Mouse (Mus musculus) frontal cortex, postnatal 14 days (tissue): ENCODE measurements around the gene Sync.

ENCODE experiments used
- DNase-seq, 2 experiments: peaks; one replicate each; pipeline ENCODE4 v3.0.0; 2022; ENCODE audit warnings: low spot score in 2 of 2

The Sync gene

DNA sequence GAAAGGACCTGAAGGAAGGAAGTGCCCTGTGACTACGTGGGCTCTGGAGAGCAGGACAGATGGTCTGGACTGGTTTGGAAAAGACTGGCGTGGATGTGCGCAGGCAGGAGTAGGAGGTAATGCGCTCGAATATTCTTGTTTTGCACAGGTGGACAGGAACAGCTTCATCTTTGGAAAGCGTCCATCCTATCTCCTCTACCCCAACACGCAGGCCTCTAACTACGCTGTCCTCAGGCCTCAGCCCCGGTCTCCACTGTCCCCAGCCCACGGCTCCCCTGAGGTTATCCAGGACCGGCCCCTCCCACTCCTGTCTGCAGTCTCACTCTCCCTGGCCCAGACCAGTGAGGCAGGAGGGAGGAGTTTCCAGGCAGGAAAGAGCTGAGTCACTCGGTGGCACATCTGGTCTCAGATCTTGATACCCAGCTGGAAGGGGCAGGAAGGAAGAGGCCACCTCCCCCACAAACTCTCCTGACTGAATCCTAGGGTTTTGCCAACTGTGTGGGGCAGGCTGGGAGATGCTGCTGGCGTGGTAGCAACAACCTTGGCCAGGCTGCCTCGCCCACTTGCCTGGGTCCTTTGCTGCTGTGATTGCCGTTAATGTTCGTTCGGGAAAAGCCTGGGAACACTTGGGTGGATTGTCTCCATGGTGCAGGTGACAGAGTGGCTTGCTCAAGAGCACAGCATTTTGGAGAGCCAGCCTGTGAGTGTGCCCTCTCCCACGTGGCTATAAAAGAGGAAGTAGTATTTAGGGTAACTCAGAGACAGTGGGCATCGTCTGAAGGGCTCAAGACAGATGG, 24.0 kb upstream of the Sync start:
- no peak for DNase-seq

DNA sequence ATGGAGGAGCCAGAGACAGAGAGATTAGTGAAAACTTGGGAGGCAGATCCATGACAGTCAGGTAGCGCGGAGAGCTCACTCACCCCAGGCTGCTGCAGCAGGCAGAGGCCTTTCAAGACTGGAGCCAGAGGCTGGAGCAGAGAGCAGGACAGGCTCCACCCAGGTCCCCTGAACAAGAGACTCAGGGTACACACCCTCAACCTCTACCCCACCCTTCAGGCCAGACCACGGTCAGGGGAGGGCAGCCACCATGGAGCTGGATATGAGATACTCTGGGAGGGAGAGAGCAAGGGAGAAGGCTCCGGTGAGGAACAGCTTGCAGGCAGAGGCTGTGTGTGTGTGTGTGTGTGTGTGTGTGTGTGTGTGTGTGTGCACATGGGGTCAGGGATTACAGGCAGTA, 21.2 kb upstream of the Sync start:
- no peak for DNase-seq

DNA sequence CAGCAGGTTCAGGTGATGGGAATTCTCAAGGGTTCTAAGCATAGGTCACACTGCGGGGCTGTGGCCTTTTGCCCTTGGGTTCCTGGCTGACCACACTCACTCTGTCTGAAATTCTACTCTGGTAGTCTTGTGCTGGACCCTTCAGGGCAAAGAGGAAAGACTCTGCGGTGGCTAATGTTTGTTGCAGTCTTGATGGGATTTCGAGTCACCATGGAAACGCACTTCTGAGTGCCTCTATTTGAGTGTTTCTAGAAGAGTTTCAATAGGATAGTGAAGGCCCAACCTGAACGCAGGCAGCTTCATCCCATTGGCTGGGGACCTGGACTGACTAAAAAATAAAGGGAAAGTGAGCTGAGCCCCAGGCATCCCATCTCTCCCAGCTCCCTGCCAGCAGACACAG, 20.6 kb upstream of the Sync start:
- no peak for DNase-seq

DNA sequence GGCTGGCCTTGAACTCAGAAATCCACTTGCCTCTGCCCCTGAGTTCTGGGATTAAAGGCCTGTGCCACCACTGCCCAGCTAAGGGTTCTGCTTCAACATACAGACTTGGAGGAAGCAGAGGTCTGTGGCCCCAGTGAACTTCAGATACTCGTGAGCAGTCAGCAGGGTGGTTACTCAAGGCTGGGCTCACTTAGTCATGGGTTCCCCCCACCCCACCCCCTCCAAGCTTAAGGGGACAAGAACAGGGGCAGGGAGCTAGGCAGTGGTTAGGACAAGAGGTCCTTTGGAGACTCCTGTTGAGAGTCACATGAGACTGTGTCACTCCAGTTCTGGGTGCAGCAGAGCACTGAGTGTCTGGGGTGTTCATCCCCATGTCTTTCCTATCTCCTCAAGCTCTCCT, 18.7 kb upstream of the Sync start:
- DNase-seq, result no peak

DNA sequence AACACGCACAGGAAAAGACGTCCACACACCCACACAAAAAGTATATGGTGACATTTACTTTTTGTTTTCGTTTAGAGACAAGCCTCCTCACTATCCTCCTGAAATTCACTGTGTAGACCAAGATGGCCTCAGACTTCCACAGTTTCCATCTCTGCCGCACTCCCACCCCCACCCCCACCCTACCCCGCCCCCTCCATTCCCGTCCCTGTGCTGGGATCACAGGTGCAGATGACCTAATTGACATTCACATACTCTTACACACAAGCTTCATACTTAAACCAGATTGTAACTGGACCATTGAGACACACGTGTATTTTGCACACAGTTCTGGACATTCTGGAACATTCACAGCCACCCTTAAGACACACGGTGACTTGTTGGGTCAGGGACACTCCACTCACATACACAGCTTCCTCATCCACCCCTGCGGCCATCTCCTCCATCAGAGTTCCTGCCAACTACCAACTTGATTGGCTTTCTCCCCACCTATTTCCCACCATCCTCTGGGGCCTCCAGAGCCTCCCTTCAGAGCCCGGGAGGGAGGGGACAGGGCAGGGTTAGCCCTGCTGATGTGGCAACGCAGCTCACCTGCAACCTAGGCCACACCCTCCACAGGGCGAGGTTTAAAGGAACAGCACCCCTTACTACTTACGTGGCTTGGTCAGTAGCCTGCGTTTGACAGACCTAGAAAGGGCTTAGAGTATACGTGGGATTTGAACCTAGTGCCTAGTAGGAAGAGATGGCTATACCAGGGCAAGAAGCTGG, 15.2 kb upstream of the Sync start:
- DNase-seq, result no peak

DNA sequence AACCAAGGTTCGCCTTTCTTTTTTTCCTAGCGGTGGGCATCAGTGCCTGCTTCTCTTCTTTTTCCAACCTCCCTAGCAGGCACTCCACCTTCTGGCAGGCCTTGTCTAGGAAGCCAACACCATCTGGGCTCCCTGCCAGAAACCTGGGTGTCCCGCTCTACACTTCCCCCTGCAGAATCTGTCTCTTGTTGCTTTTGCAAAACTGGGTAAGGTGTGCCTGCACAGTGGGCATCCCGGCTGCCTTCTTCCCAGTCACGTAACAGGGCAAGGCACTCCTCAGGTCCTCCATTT, 14.7 kb upstream of the Sync start:
- DNase-seq, result no peak

DNA sequence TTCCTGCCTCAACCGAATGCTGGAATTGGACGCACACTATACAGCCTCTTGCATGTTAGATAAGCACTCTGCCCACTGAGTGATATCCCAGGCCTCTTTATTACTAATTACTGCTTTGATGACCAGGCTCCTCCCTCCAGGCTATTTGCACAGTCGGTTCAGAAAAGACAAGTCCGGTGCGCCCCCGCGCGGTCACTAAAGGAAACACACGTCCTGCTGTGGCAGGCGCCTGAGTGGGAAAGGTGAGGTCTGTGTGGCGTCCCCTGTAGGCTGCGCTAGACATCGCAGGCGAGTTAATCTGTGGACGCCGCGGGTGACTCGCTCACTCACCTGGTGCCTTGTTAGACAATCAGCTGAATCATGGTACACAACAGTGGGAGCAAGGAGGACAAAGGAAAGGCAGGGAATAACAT, 11.0 kb upstream of the Sync start:
- peak; percentile 85 to 92 for DNase-seq

DNA sequence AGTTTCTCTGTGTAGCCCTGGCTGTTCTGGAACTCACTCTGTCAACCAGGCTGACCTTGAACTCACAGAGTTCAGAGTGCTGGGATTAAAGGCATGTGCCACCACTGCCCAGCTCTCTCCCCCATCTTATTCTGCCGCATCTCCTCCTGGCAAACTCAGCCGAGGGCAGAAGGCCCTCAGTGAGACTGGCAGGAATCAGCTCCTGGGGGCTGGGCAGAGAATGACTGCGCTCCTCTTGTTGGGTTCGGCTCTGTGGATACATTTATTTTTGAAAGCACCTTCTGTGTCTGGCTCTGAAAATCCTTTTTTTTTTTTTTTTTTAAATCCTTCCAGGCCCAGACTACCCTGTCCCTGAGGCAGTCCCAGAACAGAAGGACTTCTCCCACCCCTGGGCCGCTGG, 4.6 kb upstream of the Sync start:
- DNase-seq, result no peak

DNA sequence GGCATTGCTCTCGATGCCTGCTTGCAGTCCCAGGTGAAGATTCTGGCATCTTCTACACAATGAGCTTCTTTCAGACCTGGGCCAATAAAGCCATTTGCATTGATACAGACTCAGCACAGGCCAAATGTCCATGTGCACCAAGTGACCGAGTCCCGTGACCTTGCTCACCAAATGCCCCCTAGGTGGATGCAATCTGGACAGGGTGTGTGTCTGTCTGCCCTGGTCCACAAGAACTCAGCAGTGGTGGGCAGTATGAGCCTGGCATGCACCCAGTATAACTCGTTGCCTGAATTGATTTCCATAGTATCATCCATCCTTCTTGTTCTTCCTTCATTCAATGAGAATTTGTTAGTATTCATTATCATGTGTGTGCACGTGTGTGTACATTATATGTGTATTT, 4.2 kb upstream of the Sync start:
- no peak for DNase-seq

DNA sequence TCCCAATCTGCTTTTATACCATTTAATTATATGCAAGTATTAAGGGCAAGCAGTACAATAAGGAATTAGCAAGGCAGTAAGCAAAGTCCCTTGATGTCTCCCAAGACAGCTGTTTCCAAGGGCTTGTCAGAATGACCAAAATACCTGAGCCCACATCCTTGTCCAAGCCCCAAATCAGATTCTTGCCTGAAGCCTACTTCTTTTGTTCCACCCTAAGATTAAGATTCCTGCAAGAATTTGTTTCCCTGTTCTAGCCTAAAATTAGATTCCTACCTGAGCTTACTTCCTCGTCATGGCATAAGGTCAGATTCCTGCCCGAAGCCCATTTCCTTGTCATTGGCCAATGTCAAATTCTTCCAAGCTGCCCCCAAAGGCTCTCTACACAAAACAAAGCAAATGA, 2.7 kb upstream of the Sync start:
- DNase-seq, result no peak

DNA sequence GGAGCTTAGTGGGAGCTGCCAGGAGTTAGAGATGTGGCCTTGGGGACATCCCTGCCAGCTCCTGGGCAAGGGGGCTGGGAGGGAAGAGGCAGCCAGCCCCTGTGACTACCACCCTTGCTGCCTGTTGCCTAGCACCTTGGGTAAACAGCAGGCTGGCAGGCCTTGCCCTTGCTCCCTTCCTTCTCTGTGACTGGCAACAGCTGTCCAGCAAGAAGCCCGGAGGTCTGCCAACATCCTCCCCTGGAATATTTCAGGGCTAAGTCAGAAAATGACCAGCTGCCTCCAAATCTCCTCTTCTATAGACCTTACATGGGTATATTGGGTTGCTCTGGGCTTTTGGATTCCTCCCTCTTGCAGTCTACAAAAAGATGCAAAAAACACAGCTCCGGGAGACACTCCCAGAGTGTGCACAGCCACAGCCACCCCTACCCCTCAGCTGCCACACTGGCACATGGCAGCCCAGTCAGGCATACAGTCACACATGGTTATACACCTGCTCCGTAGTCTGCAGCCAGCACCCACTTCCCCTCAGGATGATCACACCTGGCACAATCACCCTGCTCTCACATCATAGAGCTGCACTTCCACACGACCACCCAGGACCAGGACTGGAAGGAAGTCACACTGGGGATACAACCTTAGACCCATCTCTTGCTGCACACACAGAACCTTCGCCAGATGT, 1.3 kb upstream of the Sync start:
- no peak for DNase-seq

DNA sequence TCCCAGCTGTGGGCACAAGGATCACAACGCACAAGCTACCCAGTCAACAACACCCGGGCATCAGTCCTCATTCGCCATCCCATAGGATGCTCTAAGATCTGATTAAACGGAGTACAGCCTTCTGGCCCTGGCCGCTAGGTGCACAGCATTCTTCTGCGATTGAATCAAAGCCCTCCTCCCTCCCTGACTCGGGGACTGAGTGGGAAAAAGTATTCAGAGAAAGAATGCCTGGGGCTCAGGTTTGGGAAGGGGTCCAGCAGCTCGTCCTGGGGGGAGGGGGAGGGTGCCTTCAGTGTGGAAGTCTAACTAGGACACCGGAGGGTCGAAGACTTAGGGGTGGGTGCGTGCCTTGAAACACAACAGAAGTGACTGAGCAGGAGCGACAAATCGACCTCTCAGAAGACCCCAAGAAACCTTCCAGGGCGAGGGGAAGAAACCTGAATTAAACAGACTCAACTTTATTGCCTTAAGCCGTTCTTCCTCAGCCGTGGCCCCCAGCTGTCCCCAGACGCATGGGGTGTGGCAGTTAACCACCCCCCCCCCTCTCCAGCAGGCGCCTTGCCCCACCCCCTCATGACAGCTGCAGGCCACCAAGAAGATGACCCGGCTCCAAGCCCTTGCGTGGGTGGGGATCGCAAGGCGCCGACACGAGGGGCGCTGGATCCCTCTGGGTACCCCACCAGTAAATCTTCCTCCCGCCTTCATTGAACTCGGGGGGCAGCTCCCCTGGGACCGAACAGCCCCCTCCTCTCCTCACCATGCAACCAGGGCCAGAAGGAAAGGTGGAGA, 540 bp upstream of the Sync start:
- no peak for DNase-seq

DNA sequence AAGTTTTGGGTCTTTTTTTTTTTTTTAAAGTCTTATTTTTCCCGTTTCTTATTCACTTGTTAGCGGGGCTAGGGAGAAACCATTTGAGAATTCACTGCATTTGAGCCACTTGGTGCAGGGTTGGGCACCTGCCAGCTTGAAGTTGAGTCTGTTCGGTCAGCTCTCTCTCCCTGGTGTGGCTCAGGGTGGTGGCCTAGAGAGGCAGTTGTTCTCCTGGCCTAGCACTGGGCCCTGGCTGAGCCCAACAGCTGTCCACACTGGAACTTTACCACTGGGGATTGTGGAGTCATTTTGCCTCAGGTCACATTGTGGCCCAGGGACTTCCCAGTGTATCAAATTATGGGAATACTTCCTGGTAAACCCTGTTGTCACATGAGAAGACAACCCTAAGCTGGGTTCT, 650 bp downstream of the Sync start:
- DNase-seq, result no peak

DNA sequence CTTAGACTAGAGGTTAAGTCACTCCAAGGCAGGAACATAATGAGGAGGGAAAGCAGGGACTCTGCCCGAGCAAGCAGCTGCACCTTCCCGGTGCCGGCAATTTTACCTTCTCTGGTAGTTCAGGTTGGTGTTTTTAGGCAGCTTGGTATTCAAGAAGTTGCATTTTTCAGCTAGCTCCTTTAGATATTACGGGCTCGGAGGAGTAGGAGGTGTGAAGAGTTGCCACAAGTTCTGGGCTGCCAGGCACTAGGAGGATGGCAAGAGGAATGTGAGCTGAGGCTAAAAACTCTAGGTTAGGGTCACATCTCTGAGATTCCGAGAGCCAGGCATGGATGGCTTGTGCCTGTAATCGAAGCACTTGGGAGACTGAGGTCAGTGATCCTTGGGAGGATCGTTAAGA, 2.3 kb downstream of the Sync start:
- no peak for DNase-seq

DNA sequence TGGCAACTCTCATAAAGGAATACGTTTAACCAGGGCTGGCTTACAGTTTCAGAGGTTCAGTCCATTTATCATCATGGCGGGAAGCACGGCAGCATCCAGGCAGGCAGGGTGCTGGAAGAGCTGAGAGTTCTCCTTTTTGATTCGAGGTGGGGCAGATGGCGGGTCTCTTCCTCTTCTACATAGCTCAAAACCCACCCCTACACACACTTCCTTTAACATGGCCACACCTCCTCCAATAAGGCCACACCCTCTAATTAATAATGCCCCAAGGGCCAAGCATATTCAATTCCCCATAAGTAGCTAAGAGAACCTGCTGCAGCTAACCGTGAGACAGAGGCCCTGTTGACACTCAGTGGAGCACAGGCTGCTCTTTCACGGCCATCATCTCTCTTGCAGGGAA, 5.4 kb downstream of the Sync start:
- DNase-seq, result no peak

DNA sequence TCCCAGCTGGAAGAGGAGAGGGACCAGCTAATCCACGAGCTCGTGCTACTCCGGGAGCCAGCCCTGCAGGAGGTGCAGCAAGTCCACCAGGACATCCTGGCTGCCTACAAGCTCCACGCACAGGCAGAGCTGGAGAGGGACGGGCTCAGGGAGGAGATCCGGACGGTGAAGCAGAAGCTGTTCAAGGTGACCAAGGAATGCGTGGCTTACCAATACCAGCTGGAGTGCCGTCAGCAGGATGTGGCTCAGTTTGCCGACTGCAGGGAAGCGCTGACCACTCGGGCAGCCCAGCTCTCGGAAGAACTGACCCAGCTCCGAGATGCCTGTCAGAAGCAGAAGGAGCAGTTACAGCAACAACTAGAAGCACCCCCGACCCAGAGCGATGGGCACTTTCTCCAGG, 6.3 kb downstream of the Sync start:
- DNase-seq, result no peak

DNA sequence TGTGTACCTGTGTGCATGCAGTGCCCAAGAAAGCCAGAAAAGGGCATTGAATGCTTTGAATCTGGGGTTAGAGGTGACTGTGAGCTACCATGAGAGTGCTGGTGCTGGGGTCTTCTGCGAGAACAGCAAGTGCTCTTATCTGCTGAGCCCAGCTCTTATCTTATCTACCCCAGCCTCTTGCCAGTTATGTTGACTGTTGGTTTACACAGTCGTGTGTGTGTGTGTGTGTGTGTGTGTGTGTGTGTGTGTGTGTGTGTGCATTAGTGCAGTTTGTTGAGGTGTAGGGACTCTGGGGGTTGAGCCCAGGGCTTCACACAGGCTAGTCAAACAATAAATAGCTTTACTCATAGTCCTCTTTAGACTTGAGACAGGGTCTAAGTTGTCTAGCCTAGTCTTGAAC, 7.8 kb downstream of the Sync start:
- DNase-seq, result no peak

DNA sequence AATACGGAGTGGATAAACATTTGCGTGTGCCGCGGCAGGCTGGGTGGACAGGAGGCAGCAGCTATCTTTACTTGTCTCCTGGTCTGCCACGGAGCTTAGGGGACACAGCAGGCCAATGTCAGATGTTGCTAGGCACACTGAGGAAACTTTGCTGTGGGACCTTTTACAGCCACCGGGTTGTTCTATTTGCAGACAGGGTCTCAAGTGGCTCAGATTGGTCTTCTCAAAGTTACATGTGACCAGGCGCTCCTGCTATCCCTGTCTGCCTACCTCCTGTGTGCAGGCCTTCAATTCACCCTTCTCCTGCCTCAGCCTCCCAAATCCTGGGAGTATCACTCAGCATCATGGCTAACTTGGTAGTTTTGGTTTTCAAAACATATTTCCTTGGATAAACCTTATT, 8.6 kb downstream of the Sync start:
- DNase-seq, result no peak

DNA sequence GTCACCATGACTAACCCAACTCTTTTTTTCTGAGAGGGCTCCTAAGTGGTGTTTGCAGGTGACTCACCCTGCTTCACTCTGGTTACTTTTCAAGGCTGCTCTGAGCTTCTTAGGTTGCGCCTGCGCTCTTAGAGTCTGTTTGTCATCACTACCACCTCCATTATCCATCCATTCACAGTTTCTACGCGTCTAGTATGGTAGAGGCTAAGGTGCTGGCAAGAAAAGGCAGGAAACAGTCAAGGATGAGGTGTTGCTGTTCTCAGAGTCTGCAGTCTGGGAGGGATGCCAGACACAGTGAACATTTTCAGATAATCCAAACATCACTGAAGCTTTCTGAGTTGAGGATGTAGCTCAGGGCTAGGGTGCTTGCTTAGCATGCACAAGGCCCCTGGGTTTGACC, 10.3 kb downstream of the Sync start:
- no peak for DNase-seq

DNA sequence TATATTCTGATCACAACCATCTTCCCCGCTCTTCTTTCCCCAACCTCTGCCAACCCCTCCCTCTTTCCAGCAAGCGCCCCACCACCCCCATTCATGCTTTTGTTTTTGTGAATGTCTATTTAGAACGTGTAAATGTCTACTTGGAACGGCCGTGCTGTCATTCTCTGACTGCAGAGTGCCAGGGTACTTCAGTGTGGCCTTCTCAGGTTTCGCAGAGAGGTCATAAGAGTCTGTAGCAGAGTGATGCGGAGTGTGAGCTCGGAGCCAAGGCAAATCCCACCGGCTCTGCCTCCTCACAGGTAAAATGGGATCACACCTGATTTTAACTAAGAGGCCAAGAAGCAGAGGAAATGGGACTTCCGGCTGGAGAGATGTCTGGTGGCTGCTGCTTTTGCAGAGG, 11.7 kb downstream of the Sync start:
- DNase-seq, result no peak

DNA sequence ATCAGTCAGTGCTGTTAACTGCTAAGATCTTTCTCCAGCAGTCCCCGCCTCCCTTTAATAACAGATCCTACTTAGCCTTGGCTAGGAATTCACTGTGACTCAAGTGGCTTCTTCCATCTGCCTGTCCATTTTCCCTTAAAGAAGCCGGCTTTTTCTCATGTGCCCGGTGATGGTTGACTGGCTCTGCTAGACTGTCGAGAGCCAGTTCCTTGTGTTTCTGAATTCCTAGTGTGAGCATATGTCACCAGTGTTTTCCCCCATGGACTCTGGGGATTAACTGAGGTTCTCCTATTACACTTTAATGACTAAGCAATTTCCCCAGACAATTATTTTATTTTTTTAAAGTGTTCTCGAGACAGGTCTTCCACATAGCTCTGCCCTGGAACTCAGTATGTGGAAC, 16.0 kb downstream of the Sync start:
- DNase-seq, result no peak

DNA sequence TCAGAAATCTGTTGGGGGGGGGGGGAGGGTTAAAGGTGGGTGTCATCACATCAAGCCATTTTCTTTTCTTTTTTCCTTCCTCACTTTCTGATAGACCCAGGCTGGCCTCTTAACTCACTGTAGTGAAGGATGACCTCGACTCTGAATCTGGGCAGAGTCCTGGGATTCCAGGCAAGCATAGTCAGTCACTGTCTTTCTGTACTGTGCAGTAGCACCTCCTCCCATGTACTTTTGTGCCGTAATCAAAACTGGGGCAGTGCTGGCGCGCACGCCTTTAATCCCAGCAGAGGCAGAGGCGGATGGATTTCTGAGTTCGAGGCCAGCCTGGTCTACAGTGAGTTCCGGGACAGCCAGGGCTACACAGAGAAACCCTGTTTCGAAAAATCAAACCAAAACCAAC, 16.4 kb downstream of the Sync start:
- no peak for DNase-seq
